In the genomic region with DNA sequence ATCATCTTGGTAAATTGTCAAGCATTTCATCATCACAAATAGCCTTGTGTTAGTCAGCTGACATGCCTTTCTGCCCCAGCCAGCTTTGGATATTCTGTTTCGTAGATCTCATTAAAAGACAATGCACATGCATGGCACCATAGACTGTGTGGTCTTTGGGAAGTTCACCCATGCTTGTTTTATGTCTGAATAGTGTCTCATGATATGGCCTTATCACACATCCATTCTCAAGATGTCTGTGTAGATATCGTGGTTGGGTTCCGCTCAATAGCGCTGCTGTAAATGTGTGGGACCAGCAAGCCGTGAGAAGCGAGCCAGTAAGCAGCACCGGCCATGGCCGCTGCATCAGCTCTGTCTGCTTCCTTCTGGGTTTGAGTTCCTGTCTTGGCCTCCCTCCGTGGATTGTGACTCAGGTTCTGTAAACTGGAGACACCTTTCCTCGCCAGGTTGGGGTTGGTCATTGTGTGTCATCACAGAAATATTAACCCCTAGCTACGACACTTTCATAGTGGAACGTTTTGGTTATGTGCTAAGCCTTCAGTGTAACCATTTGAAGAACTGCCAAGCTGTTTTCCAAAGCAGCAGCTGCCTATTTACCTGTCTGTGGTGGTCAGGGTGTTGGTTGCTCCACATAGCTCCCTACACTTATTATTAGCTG, we compare ENCODE assay signal across 1 mouse cellular context.
TF ChIP-seq lines count a peak whose summit lies in the region.

No protein-coding gene starts in this region.

TF ChIP-seq in CH12.LX, 34 proteins besides CTCF, POLR2A, EP300 and RAD21:
- TF ChIP-seq USF2 (conservative IDR thresholded peaks at IDR 0.05; ENCODE audit: low read depth, low read length) (no peak), POLR2AphosphoS2 (IDR thresholded peaks at IDR 0.05; ENCODE audit: low read depth, low read length) (0 out of 2 replicates have a peak, but pooled peaks have one; percentile 10)
TF ChIP-seq in CH12.LX: peak in this region for 1.
